Comparison of ENCODE assay signal across 13 mouse cellular contexts in genomic region chr10:128401056-128401455, GRCm38 (mm10). TPM values are rescaled to one million over a fixed set of nuclear protein-coding genes. Genes with fewer than 3 reads are reported as not detected.
A peak's percentile ranks its signal among the peaks of the same experiment; 100 is the strongest.
DNase-seq lines count a peak whose midpoint lies in the region; ATAC-seq and TF ChIP-seq lines count a peak whose summit lies in the region.
"Had no signal": no experiment of that assay in that cellular context is flagged by ENCODE, and none has a peak within 500 bp of the region (broad histone marks: within the 10 kb centered on the region; RNA-seq: fewer than 3 reads in every experiment).

Slc39a5 (minus strand) TSS chr10:128401229.

- 0 out of 2 replicates have a peak, but pooled peaks cover 4% of the 10 kb centered on the region for H3K4me1 ChIP-seq in thymus, adult 2 months (replicated peaks; ENCODE audit: control insufficient read depth, insufficient read depth, low read length)
- H3K4me1 ChIP-seq in kidney, adult 2 months (ENCODE audit: control insufficient read depth, insufficient read depth, low read length), result no peaks in the 10 kb centered on the region; the same call in 1 of the 2 replicates
- peaks cover 15% of the 10 kb centered on the region for H3K4me1 ChIP-seq in limb, embryonic 13.5 days

- no peaks in the 10 kb centered on the region for H3K9me3 ChIP-seq in limb, embryonic 13.5 days

- no peak for DNase-seq in thymus, adult 2 months
- no peak for DNase-seq in thymus, postnatal 36 days
- peak; percentile 57 for DNase-seq in kidney, adult 2 months
- peak; percentile 80 for DNase-seq in yolk sac, embryonic 10.5 days (ENCODE audit: low spot score)
- DNase-seq in neural tube, embryonic 10.5 days (ENCODE audit: extremely low spot score, low spot score), result no peak
- DNase-seq in gastrocnemius, adult 8-10 months (ENCODE audit: low spot score in 2 of 2), result no peak
- DNase-seq in urinary bladder, postnatal 36 days (ENCODE audit: low spot score in 2 of 2), result no peak
- DNase-seq: cerebellum, postnatal 36 days; lung, postnatal 14 days; right cerebral cortex, postnatal 25 days had no signal

- H3K4me2 ChIP-seq in limb, embryonic 13.5 days (replicated peaks), result 0 out of 2 replicates have a peak within 1 kb of the TSS, but pooled peaks have one; percentile 21

- TF ChIP-seq POLR2A in thymus, adult 2 months (IDR thresholded peaks at IDR 0.05; ENCODE audit: control insufficient read depth, extremely low read depth, insufficient read depth, low read length, poor library complexity), result no peak
- TF ChIP-seq POLR2A in kidney, adult 2 months (IDR thresholded peaks at IDR 0.05; ENCODE audit: low read depth, low read length), result no peak

- no peak for ATAC-seq in limb, embryonic 13.5 days (ENCODE audit: low FRiP score, low read depth)

- H3K4me3 ChIP-seq in thymus, adult 2 months (ENCODE audit: control insufficient read depth, insufficient read depth, low read length), result no peak within 1 kb of the TSS
- peak within 1 kb of the TSS; percentile 44 for H3K4me3 ChIP-seq in kidney, adult 2 months (ENCODE audit: insufficient read depth, low read depth, low read length)
- H3K4me3 ChIP-seq in limb, embryonic 13.5 days, result no peak within 1 kb of the TSS

- peak within 1 kb of the TSS; percentile 12; the same call in 1 of the 2 replicates for H3K27ac ChIP-seq in thymus, adult 2 months (ENCODE audit: control insufficient read depth, insufficient read depth, low read length)
- H3K27ac ChIP-seq in kidney, adult 2 months (ENCODE audit: insufficient read depth, low read depth, low read length), result no peak within 1 kb of the TSS
- 0 out of 2 replicates have a peak within 1 kb of the TSS, but pooled peaks have one; percentile 10 for H3K27ac ChIP-seq in limb, embryonic 13.5 days

- TF ChIP-seq CTCF in thymus, adult 2 months (IDR thresholded peaks at IDR 0.05; ENCODE audit: borderline replicate concordance, control insufficient read depth, extremely low read depth, insufficient read depth, low read length, poor library complexity), result no peak
- TF ChIP-seq CTCF in kidney, adult 2 months (conservative IDR thresholded peaks at IDR 0.05; ENCODE audit: insufficient read depth, insufficient read length, low read depth, low read length), result no peak

- 65% methylated on average over 2 of the region's 2 CpGs for WGBS in thymus, adult 2 months
- WGBS in kidney, adult 2 months, result 28% methylated on average over 2 of the region's 2 CpGs
- WGBS in limb, embryonic 13.5 days, result 26% methylated on average over 2 of the region's 2 CpGs

- H3K27me3 ChIP-seq in thymus, adult 2 months (ENCODE audit: control insufficient read depth, insufficient read depth, low read length), result no peaks in the 10 kb centered on the region
- no peaks in the 10 kb centered on the region for H3K27me3 ChIP-seq in kidney, adult 2 months (replicated peaks; ENCODE audit: control insufficient read depth, insufficient read depth, low read length)
- H3K27me3 ChIP-seq in limb, embryonic 13.5 days, result no peaks in the 10 kb centered on the region

- H3K9ac ChIP-seq in limb, embryonic 13.5 days, result peak within 1 kb of the TSS; percentile 25; the same call in 1 of the 2 replicates

- no peaks in the 10 kb centered on the region for H3K36me3 ChIP-seq in thymus, adult 2 months (ENCODE audit: control insufficient read depth, insufficient read depth, low read length)
- H3K36me3 ChIP-seq in kidney, adult 2 months (ENCODE audit: control insufficient read depth, insufficient read depth, low read length), result no peaks in the 10 kb centered on the region
- H3K36me3 ChIP-seq in limb, embryonic 13.5 days, result peaks cover 24% of the 10 kb centered on the region

RNA-seq across cellular contexts. Expression of gene Slc39a5, which starts in this region (rescaled TPM):
- 0.53 and 0.65 TPM in 2 replicates for polyA plus RNA-seq in thymus, adult 2 months (2012; rRNA removed)
- 114 and 137 TPM in 2 replicates for polyA plus RNA-seq in kidney, adult 2 months (2012; rRNA removed)
- polyA plus RNA-seq in limb, embryonic 13.5 days (2015; fragmentation: Nextera tagmentation; extraction: Ambion mirVana), result 0.28 and 0.38 TPM in 2 replicates
- total RNA-seq in gastrocnemius, adult 8-10 months (2022), result not detected
- total RNA-seq: hematopoietic stem cell, adult 5-6 weeks; left cerebral cortex, postnatal 36 days had no signal

Comparison
In these comparisons a context has a peak if more than half of its experiments do, and no peak if none do; other contexts are left out.
1. RNA of gene Slc39a5 (polyA plus RNA-seq): 114 to 137 TPM in kidney, adult 2 months; 0.53 to 0.65 TPM in thymus, adult 2 months and 0.28 to 0.38 TPM in limb, embryonic 13.5 days; every median in the first group is over 10 times any median in the second.
2. DNase-seq: peak in kidney, adult 2 months (single experiment) and yolk sac, embryonic 10.5 days (single experiment); none in thymus, adult 2 months (single experiment), thymus, postnatal 36 days (0 of 2), neural tube, embryonic 10.5 days (single experiment), gastrocnemius, adult 8-10 months (0 of 2) and urinary bladder, postnatal 36 days (0 of 2).